Mouse (Mus musculus) forebrain, embryonic 15.5 days (tissue): ENCODE data around the gene Tm4sf4. TPM values are rescaled to one million over a fixed set of nuclear protein-coding genes. Genes with fewer than 3 reads are reported as not detected.

Experiments
- ATAC-seq: fragments of 200-750 bp; cut with Nextera tagmentation; replicated peaks from 2 replicates; pipeline ENCODE4 v1.8.0; 2017; ENCODE audit warnings: mild to moderate bottlenecking, moderate TSS enrichment, moderate library complexity
- H3K27ac ChIP-seq: fragments of 300-500 bp; sonication (generic); replicated peaks from 2 replicates; pipeline ENCODE4 v1.5.1; 2015; ENCODE audit warnings: mild to moderate bottlenecking, inconsistent platforms
- H3K27me3 ChIP-seq: fragments of 300-500 bp; sonication (generic); 2 replicates; pipeline ENCODE4 v1.6.1; 2015; ENCODE audit warnings: inconsistent platforms
- H3K36me3 ChIP-seq: fragments of 300-500 bp; sonication (generic); 2 replicates; pipeline ENCODE4 v1.6.1; 2015; ENCODE audit warnings: mild to moderate bottlenecking, inconsistent platforms
- H3K4me1 ChIP-seq: fragments of 300-500 bp; sonication (generic); 2 replicates; pipeline ENCODE4 v1.6.1; 2015; ENCODE audit warnings: inconsistent platforms
- H3K4me2 ChIP-seq: fragments of 300-500 bp; sonication (generic); replicated peaks from 2 replicates; pipeline ENCODE4 v1.6.1; 2015; ENCODE audit warnings: mild to moderate bottlenecking, inconsistent platforms
- H3K4me3 ChIP-seq: fragments of 300-500 bp; sonication (generic); 2 replicates; pipeline ENCODE4 v1.5.1; 2015; ENCODE audit warnings: mild to moderate bottlenecking, inconsistent platforms
- H3K9ac ChIP-seq: fragments of 300-500 bp; sonication (generic); replicated peaks from 2 replicates; pipeline ENCODE4 v1.6.1; 2015; ENCODE audit warnings: mild to moderate bottlenecking, inconsistent platforms
- H3K9me3 ChIP-seq: fragments of 300-500 bp; sonication (generic); 2 replicates; pipeline ENCODE4 v1.6.1; 2016; ENCODE audit warnings: inconsistent platforms
- WGBS: fragments of 180-500 bp; shearing (Covaris S2); methylation state at CpG from one replicate; pipeline ENCODE4 v1.1.7; 2015; ENCODE audit warnings: mixed read lengths; 5-methylcytosine and 5-hydroxymethylcytosine counted together
- polyA plus RNA-seq: library from polyadenylated mRNA; unstranded; fragments of >200 nt; fragmentation: Nextera tagmentation; extraction: Ambion mirVana; gene quantifications from 2 replicates; pipeline ENCODE4 v1.2.1, GENCODE M21; 2015

Gene Tm4sf4
- polyA plus RNA-seq, 1 experiment from 2014 or later: 0.11 TPM

DNA sequence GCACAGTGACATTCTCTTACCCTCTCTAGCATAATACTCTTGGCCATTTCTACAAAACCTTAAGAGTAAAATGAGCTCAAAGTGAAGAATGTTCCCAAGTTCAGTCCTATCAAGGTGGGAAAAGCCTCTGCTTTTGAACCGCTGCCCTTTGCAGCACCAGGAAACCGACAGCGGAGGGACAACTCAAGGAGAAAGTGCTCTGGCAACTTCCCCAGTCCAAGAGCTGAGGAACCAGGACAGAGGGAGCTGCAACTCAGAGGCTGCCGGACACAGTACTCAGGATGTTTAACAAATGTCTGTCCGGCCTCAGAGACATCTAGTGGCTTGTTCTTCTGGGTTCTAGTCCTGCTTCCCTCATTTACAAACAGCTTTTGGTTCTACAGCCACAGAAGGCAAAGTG lies 56.9 kb downstream of the Tm4sf4 start:
- no peaks in the 10 kb centered on the region for H3K4me1 ChIP-seq
- no peak overlapping the region for H3K27ac ChIP-seq
- H3K4me2 ChIP-seq: no peak overlapping the region
- H3K36me3 ChIP-seq: no peaks in the 10 kb centered on the region
- no peak overlapping the region for H3K4me3 ChIP-seq
- no peaks in the 10 kb centered on the region for H3K27me3 ChIP-seq
- ATAC-seq: no peak
- 88% methylated on average over 5 of the region's 5 CpGs for WGBS
- no peaks in the 10 kb centered on the region for H3K9me3 ChIP-seq
- no peak overlapping the region for H3K9ac ChIP-seq

DNA sequence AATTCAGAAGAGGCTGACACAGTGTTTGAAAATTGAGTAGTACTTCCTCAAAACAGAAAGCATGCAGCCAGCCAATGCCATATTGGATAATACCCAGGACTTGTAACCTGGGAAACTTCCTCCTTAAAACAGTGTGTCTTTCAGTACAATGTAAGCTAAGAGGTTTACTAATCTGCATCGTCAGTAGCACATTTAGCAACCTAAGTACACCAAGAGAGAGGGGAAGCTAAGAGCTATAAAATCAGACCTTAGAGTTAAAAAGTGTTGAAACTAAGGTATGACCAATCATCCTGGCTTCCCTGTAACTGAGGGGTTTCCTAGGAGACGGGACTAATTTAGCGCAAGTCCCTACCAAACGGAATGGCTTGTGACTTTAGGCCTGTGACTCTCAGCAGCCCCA lies 61.0 kb downstream of the Tm4sf4 start:
- Histone ChIP-seq H3K4me3 (no peak overlapping the region), H3K9me3 (no peaks in the 10 kb centered on the region), H3K36me3 (no peaks in the 10 kb centered on the region), H3K4me2 (no peak overlapping the region), H3K27ac (no peak overlapping the region), H3K9ac (no peak overlapping the region), H3K27me3 (no peaks in the 10 kb centered on the region), H3K4me1 (no peaks in the 10 kb centered on the region)
- no peak for ATAC-seq
- WGBS: 87% methylated on average over 4 of the region's 4 CpGs

DNA sequence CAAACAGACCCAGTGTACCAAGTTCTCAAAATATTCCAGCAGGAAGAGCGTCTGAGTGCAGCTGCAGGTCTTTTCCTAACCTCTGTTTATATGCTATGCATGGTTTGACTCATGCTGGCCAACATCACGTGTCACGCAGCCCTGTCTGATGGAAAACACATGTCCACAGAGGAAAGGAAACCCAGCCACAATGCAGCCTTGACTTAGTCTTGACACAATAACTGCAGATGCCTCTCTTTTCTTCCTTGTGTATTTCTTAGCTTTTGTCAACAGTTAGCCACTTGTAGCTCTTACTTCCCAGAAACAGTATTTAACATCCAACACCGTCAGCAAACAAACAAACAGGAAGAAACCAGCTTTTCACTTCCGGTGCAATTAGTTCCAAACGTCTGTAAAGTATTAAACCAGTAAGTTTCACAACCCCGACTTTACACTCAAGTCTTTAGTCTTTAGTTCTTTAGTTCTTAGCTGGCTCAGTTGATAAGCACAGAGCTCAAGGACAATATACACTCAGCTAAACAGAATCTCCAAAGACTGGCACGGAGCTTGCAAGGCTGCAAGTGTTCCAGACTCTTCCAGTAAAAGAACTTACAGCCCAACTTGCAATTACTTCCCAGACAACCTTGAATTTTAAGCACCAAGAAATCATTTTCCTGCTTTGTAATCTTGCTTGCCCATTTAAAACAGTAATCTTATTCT lies 62.5 kb downstream of the Tm4sf4 start:
- Histone ChIP-seq H3K4me1 (no peaks in the 10 kb centered on the region), H3K27ac (no peak overlapping the region), H3K4me3 (no peak overlapping the region), H3K27me3 (no peaks in the 10 kb centered on the region), H3K9ac (no peak overlapping the region), H3K9me3 (no peaks in the 10 kb centered on the region), H3K4me2 (no peak overlapping the region), H3K36me3 (no peaks in the 10 kb centered on the region)
- 77% methylated on average over 8 of the region's 8 CpGs for WGBS
- no peak for ATAC-seq

Other genes with a start within 250 kb of the Tm4sf4 start
- gene Tm4sf1, start 123.3 kb upstream of the Tm4sf4 start, polyA plus RNA-seq: 12.6 and 15.7 TPM in 2 replicates
- gene Wwtr1, start 150.6 kb downstream of the Tm4sf4 start, polyA plus RNA-seq: 10.7 TPM in 2 replicates
- 77.1 and 79.1 TPM in 2 replicates for gene Commd2, start 226.4 kb downstream of the Tm4sf4 start, polyA plus RNA-seq